Mouse (Mus musculus): Measurements from ENCODE around the gene Fmnl2. TPM values are rescaled to one million over a fixed set of nuclear protein-coding genes. Genes with fewer than 3 reads are reported as not detected.

Fmnl2 gene
- total RNA-seq (2018; cell fraction: chromatin; rRNA removed): 10 to 100 TPM in 11 of 26 experiments, 1 to 10 TPM in 15; 3.3 to 75.7 (median 9.0) TPM
- total RNA-seq (2018; cell fraction: cytosol; rRNA removed): 1 to 10 TPM; 1.5 to 7.5 (median 3.7) TPM
- 10 to 100 TPM in 7 of 26 experiments, 1 to 10 TPM in 19; 3.7 to 38.9 (median 8.1) TPM for total RNA-seq (2018; cell fraction: nucleus; rRNA removed)
- polyA plus RNA-seq (2018): 4.0 to 6.5 TPM (median 6.1 TPM) in 3 replicates

DNA sequence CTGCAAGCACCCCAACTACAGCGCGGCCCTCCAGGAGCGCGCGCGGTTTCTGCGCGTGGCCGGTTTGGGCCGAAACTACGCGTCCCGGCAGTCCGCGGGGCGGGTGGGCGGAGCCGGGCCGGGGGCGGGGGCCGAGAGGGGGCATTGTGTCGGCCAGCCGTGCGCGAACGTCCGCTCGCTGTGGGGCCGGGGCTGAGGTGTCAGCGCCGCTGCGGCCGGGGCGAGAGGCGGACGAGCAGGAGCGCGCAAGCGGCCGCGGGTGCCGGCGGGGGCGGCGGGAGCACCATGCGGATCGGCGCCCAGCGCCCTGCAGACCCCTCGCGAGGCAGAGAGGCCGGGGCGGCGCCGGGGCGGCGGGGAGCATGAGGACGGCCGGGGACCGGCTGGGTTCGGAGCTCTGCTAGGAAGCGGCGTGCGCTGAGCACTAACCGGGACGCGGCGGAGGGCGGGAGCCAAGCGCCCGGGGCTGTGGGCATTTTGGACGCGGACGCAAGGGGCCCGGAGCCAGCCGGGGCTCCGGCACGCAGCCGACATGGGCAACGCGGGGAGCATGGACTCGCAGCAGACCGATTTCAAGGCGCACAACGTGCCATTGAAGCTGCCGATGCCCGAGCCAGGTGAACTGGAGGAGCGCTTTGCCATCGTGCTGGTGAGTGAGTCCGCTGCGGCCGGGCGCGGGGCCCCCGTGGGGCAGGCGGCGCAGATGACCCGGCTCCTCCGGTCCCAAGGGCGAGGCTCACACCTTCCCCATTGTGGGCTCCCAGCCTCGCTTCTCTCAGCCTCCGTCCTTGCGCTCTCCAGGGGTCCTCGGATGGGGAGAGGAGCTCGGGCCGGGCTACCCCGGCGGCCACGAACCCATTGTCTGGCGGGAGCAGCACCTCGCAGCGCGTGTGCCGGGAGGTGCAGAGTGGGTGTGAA lies at the start of gene Fmnl2:
Gene Fmnl2, plus strand, starts transcription at position 250 of the 918 bp plus-strand sequence.
- WGBS (ENCODE audit: missing documents): 1% methylated on average over 107 of the region's 114 CpGs

DNA sequence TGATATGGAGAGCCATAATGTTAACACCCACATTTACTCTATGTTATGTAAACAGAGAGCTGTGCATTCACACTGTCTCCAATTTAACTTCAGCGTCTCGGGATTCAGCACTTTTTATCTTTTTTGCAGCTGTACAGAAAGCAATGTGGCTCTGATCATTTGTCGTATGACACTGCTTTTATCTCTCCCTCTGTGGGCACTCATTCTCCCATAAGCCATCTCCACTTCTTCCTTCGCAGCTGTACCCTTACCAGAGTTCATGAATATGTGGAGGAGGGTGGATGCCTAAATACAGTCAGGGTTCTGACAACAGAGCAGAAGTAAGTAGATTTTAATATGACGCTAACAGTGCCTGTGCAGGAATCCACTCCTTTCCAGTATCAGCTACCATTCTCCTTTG lies 47.7 kb upstream of the Fmnl2 start:
- no peak overlapping the region for H3K27ac ChIP-seq
- H3K36me3 ChIP-seq (ENCODE audit: inconsistent target): no peaks in the 10 kb centered on the region
- H3K4me3 ChIP-seq (ENCODE audit: inconsistent target): no peak overlapping the region
- 94% methylated on average over 5 of the region's 5 CpGs for WGBS (ENCODE audit: missing documents)
- H3K79me2 ChIP-seq (ENCODE audit: inconsistent target): no peaks in the 10 kb centered on the region

More for the DNA sequence above, at the start of gene Fmnl2:
- Histone ChIP-seq H3K27ac (no peak within 1 kb of the TSS), H3K4me3 (ENCODE audit: inconsistent target) (peak within 1 kb of the TSS; percentile 28), H3K79me2 (ENCODE audit: inconsistent target) (no peaks in the 10 kb centered on the region), H3K36me3 (ENCODE audit: inconsistent target) (no peaks in the 10 kb centered on the region)

GRCm38 (mm10) chr2:52811691-52812090 lies 46.0 kb upstream of the Fmnl2 start:
- no peak overlapping the region for H3K4me3 ChIP-seq (ENCODE audit: inconsistent target)
- H3K36me3 ChIP-seq (ENCODE audit: inconsistent target): no peaks in the 10 kb centered on the region
- 69% methylated on average over 5 of the region's 5 CpGs for WGBS (ENCODE audit: missing documents)
- no peaks in the 10 kb centered on the region for H3K79me2 ChIP-seq (ENCODE audit: inconsistent target)
- H3K27ac ChIP-seq: no peak overlapping the region

DNA sequence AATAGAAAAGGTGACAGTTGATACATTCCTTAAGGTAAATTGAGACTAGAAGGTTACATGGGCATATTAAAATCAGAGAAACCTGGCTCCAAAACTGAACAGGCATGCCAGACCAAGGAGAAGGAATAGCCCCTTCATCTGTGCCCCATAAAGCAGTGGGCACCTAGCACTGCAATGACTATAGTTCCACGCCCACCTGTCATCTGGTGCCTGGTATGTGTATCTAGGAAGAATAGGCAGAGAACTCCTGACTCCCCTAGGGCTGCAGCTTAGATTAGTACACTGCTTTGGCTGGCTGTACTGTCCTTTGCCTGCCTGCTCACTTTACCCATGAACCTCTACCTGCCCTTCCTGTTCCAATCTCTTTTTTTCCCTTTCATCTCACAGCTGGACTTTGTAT lies 40.3 kb upstream of the Fmnl2 start:
- WGBS (ENCODE audit: missing documents): 100% methylated on average over 1 of the region's 1 CpGs
- Histone ChIP-seq H3K4me3 (ENCODE audit: inconsistent target) (no peak overlapping the region), H3K27ac (no peak overlapping the region), H3K79me2 (ENCODE audit: inconsistent target) (no peaks in the 10 kb centered on the region), H3K36me3 (ENCODE audit: inconsistent target) (no peaks in the 10 kb centered on the region)

DNA sequence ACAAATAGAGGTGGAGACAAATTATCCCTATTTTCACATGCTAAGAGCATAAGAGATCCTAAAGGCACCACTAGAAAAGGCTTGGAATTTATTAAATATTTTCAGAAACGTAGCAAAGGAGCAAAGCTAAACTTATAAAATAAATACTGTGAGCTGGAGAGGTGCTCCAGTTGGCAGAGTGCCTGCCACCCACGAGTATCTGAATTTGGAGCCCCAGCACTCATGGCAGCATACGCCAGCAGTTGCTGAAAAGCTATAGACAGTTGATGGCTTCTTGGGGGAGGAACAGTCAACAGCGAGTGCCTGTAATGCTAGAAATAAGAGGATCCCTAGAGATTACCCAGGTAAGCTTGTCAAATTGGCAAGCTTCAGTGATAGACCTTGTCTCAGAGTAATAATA lies 38.7 kb upstream of the Fmnl2 start:
- WGBS (ENCODE audit: missing documents): 95% methylated on average over 4 of the region's 4 CpGs
- H3K4me3 ChIP-seq (ENCODE audit: inconsistent target): no peak overlapping the region

DNA sequence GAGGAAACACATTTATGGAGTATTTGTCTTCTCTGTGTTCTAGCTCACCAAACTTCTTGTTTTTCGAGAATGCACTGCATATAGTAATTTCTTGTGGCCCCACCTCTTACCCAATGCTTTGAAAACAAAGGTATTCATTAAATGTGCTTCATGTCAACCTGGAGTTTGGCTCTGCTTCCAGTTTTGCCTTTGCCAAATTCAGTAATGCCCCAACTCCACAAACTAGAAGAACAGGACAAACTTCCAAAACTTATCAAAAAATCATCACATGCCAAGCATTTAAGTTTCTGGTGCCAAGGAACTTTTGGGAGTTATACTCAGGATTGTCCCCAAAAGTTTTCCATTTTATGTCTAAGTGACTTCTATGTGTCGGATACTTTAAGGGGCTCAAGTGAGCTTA lies 35.4 kb upstream of the Fmnl2 start:
- 55% methylated on average over 2 of the region's 2 CpGs for WGBS (ENCODE audit: missing documents)
- no peaks in the 10 kb centered on the region for H3K79me2 ChIP-seq (ENCODE audit: inconsistent target)
- H3K36me3 ChIP-seq (ENCODE audit: inconsistent target): no peaks in the 10 kb centered on the region
- H3K27ac ChIP-seq: no peak overlapping the region
- H3K4me3 ChIP-seq (ENCODE audit: inconsistent target): no peak overlapping the region

More for the DNA sequence above, 38.7 kb upstream of the Fmnl2 start:
- Histone ChIP-seq H3K27ac (no peak overlapping the region), H3K36me3 (ENCODE audit: inconsistent target) (no peaks in the 10 kb centered on the region), H3K79me2 (ENCODE audit: inconsistent target) (no peaks in the 10 kb centered on the region)

GRCm38 (mm10) chr2:52828077-52828476 lies 29.6 kb upstream of the Fmnl2 start:
- WGBS (ENCODE audit: missing documents): 5% methylated on average over 4 of the region's 4 CpGs
- H3K27ac ChIP-seq: no peak overlapping the region
- H3K4me3 ChIP-seq (ENCODE audit: inconsistent target): no peak overlapping the region

GRCm38 (mm10) chr2:52830513-52830912 lies 27.1 kb upstream of the Fmnl2 start:
- Histone ChIP-seq H3K36me3 (ENCODE audit: inconsistent target) (no peaks in the 10 kb centered on the region), H3K79me2 (ENCODE audit: inconsistent target) (no peaks in the 10 kb centered on the region), H3K4me3 (ENCODE audit: inconsistent target) (no peak overlapping the region), H3K27ac (no peak overlapping the region)
- WGBS (ENCODE audit: missing documents): 43% methylated on average over 3 of the region's 4 CpGs

More at GRCm38 (mm10) chr2:52828077-52828476, 29.6 kb upstream of the Fmnl2 start:
- no peaks in the 10 kb centered on the region for H3K36me3 ChIP-seq (ENCODE audit: inconsistent target)
- H3K79me2 ChIP-seq (ENCODE audit: inconsistent target): no peaks in the 10 kb centered on the region

GRCm38 (mm10) chr2:52831585-52831984 lies 26.1 kb upstream of the Fmnl2 start:
- WGBS (ENCODE audit: missing documents): 57% methylated on average over 2 of the region's 2 CpGs
- Histone ChIP-seq H3K4me3 (ENCODE audit: inconsistent target) (no peak overlapping the region), H3K36me3 (ENCODE audit: inconsistent target) (no peaks in the 10 kb centered on the region), H3K79me2 (ENCODE audit: inconsistent target) (no peaks in the 10 kb centered on the region), H3K27ac (no peak overlapping the region)

GRCm38 (mm10) chr2:52835726-52836125 lies 21.9 kb upstream of the Fmnl2 start:
- Histone ChIP-seq H3K79me2 (ENCODE audit: inconsistent target) (no peaks in the 10 kb centered on the region), H3K27ac (no peak overlapping the region), H3K36me3 (ENCODE audit: inconsistent target) (no peaks in the 10 kb centered on the region), H3K4me3 (ENCODE audit: inconsistent target) (no peak overlapping the region)
- WGBS (ENCODE audit: missing documents): 93% methylated on average over 3 of the region's 3 CpGs

- Histone ChIP-seq H3K79me2 (ENCODE audit: inconsistent target) (no peaks in the 10 kb centered on the region), H3K36me3 (ENCODE audit: inconsistent target) (no peaks in the 10 kb centered on the region), H3K4me3 (ENCODE audit: inconsistent target) (no peak overlapping the region), H3K27ac (no peak overlapping the region)
- WGBS (ENCODE audit: missing documents): 97% methylated on average over 4 of the region's 4 CpGs
Observed at GRCm38 (mm10) chr2:52839074-52839473, 18.6 kb upstream of the Fmnl2 start.

DNA sequence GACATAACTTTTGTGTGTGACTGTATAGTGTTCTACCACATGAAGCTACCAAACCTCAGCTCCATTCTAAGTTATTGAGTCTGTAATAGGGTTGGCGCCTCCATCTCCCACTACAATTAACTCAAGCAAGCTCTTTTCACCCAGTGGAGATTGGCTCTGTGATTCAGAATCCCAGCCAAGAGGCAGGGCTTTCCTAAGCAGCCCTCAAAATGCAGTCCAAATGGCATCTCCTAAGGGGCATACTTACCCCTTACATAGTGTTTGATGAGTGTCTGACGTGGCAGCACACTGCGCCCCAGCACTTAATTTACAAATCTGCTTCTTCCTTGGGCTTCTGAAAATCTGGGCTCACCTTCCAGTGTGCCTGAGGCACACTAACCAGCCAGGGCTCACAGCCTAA lies 17.8 kb upstream of the Fmnl2 start:
- H3K4me3 ChIP-seq (ENCODE audit: inconsistent target): no peak overlapping the region
- H3K27ac ChIP-seq: no peak overlapping the region
- no peaks in the 10 kb centered on the region for H3K36me3 ChIP-seq (ENCODE audit: inconsistent target)
- no peaks in the 10 kb centered on the region for H3K79me2 ChIP-seq (ENCODE audit: inconsistent target)
- WGBS (ENCODE audit: missing documents): 95% methylated on average over 3 of the region's 3 CpGs

- 95% methylated on average over 2 of the region's 2 CpGs for WGBS (ENCODE audit: missing documents)
- H3K79me2 ChIP-seq (ENCODE audit: inconsistent target): no peaks in the 10 kb centered on the region
Observed at GRCm38 (mm10) chr2:52843861-52844260, 13.8 kb upstream of the Fmnl2 start.

GRCm38 (mm10) chr2:52844936-52845752 lies 12.5 kb upstream of the Fmnl2 start:
- H3K27ac ChIP-seq: no peak overlapping the region
- H3K79me2 ChIP-seq (ENCODE audit: inconsistent target): no peaks in the 10 kb centered on the region
- H3K36me3 ChIP-seq (ENCODE audit: inconsistent target): no peaks in the 10 kb centered on the region
- 25% methylated on average over 14 of the region's 14 CpGs for WGBS (ENCODE audit: missing documents)
- H3K4me3 ChIP-seq (ENCODE audit: inconsistent target): no peak overlapping the region

More at GRCm38 (mm10) chr2:52843861-52844260, 13.8 kb upstream of the Fmnl2 start:
- Histone ChIP-seq H3K4me3 (ENCODE audit: inconsistent target) (no peak overlapping the region), H3K27ac (no peak overlapping the region), H3K36me3 (ENCODE audit: inconsistent target) (no peaks in the 10 kb centered on the region)

Measured in macrophage (primary cell).